Mouse (Mus musculus) telencephalon, adult 2 months (tissue): ENCODE results near the gene Olfr1122.
"Not testable (repeated sequence)": the region's sequence is repeated elsewhere in the genome, so short reads cannot be mapped to it uniquely, and the experiment has no call there.

Source experiments
- DNase-seq: peaks from one replicate; pipeline ENCODE4 v3.0.0-alpha.2; 2011; ENCODE audit warnings: low read depth, low spot score

Gene Olfr1122

DNA sequence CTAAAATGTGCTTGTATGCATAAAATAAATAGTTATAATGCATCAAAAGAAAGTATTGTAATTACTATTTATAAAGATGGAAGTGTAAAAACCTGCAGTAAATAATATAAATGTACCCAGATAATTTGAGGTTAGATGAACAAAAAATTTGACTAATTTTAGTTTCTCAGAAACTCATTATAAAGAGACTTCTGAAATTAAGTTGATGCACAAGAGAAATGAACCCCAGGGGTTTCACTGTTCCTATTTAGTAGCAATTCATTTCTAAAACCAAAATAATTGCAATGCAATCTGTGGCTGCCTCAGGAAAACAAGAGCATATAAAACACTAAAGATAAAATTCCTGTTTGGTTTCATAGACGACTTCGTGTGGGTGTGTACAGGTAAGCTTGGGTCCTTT lies at the start of gene Olfr1122:
TSS of gene Olfr1122 (plus strand) at position 301 of the 400 bp plus-strand sequence.
- no peak for DNase-seq

DNA sequence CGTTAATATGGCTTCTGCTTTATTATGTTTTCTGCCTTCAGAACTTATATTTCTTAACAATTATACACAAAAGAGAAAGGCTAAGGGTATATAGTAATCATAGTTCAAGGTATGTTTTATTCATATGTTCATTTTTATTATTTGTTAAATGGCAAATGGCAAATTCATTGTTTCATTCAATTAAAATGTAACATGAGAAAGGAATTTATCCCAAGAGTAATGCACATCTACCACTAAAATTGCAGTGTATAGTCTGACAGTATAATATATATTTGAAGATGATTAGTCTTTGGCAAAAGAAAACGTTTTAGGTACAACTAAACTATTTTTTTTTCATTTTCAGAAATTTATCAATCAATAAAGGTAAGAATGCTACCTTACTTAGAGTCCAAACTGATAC lies 31.1 kb upstream of the Olfr1122 start, which contains the start of gene Olfr1120:
TSS of gene Olfr1120 (plus strand) at position 301 of the 400 bp plus-strand sequence.
- no peak for DNase-seq

DNA sequence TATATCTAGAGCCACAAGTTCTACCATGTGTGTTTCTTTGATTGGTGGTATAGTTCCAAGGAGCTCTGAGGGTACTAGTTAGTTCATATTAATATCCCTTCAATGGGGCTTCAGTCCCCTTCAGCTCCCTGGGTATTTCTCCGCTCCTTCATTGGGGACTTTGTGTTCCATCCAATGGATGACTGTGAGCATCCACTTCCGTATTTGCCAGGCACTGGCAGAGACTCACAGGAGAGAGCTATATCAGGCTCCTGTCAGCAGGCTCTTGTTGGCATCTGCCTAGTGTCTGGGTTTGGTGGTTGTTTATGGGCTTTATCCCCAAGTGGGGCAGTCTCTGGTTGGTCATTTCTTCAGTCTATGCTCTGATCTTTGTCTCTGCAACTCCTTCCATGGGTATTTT lies 25.5 kb upstream of the Olfr1122 start:
- DNase-seq: not testable (repeated sequence)

DNA sequence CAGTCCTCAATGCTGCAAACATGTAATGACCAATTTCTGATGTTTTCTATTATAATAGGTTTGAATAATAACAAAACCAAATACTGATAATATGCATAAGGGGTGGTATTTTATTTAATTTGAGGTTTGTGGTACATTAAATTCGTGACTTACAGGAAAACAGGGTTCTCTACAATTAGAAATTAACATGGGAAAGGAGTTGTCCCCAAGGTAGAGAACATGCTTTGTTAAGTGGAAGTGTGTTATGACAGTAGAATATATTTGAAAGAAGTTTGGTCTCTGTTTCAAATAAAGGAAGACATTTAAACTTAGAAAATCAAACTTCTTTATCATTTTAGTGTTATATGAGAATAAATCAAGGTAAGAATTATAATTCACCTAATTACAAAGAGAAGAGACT lies 16.1 kb upstream of the Olfr1122 start, which contains the start of gene Olfr1121:
TSS of gene Olfr1121 (plus strand) at position 301 of the 400 bp plus-strand sequence.
- no peak for DNase-seq

DNA sequence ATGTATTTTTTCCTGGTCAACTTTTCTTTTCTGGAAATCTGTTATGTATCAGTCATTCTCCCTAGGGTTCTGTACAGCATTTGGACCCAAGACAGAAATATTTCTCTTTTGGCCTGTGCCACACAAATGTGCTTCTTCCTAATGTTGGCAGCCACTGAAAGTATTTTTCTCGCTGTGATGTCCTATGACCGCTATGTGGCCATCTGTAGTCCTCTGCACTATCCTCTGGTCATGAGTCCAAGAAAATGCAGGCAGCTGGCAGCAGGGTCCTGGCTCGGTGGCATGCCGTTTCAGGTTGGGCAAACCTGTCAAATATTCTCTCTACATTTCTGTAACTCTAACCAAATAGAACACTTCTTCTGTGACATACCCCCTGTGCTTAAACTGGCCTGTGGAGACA lies 13.9 kb upstream of the Olfr1122 start:
- no peak for DNase-seq

DNA sequence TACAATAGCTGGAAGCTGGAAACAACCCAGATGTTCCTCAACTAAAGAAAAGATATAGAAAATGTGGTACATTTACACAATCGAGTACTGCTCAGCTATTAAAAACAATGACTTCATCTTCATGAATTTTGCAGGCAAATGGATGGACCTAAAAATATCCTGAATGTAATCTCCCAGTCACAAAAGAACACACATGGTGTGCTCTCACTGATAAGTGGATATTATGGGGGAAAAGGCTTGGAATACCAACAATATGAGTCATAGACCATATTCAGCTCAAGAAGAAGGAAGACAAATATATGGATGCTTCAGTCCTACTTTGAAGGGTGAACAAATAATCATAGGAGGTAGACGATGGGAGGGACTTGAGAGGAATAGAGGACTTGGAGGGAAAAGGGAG lies 1.7 kb upstream of the Olfr1122 start:
- no peak for DNase-seq

DNA sequence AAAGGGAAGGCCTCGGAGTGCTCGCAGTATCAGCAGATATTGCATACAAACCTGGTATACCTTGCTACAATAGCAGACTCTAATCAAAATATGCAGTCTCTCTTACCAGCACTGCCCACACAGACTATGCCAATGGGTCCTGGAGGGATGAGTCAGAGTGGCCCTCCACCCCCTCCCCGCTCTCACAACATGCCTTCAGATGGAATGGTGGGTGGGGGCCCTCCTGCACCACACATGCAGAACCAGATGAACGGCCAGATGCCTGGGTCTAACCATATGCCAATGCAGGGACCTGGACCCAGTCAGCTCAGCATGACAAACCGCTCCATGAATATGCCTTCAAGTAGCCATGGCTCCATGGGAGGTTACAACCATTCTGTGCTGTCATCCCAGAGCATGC lies 8.0 kb downstream of the Olfr1122 start:
- DNase-seq: not testable (repeated sequence)

DNA sequence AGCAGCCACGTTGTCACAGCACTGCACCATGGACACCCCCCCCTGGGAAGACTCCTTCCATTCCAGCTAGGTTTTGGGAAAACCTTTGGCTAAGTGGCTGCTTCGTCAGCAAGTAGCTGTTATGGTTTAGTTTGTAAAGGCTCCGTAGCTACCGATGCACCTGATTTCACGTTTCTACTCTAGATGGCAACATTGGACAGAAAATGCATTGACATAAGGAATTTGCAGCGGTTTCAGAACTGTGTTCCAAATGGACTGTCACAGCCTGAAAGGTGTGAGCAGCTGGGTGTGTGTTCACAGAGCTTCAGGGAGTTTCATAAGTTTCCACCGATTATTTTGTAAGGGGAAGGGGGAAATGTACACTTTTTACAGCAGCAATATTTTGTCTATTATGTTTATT lies 9.0 kb downstream of the Olfr1122 start:
- not testable (repeated sequence) for DNase-seq

DNA sequence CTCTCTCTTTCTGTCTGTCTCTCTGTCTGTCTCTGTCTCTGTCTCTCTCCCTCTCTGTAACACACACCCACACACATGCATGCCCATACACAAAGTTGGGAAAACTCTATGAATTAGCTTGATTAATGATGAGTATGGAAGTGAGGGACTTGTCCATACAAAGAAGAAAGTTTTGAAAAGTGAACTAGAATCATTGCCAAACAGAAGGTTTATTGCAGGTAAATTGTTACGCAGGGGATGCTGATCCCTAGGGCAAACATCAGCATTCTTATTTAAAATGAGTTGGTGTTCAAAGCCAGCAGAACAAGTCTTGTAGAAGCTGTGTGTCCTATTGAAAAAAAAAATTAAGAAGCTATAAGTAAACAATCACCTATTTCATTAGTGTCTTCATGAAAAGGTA lies 30.7 kb downstream of the Olfr1122 start, which contains the start of gene Olfr1123:
TSS of gene Olfr1123 (plus strand) at position 301 of the 400 bp plus-strand sequence.
- no peak for DNase-seq

DNA sequence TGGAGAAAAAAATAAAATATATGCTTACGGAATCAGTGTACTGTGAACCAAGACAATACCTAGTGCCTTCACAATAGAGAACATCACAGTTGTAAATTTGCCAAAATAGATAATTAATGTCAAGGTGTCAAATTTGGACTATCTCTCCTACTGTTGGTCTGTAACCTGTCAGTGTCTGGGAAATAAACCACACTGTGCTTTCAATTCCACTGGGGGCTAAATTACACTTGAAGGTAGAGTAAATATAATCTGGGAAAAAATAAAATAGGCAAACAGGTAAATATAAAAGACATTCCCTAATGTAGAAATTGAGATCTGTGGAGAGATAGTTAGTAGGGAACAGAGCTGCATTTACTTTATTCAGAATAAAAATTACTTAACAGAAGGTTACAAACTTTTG lies 44.3 kb downstream of the Olfr1122 start, which contains the start of gene Olfr1124:
TSS of gene Olfr1124 (plus strand) at position 301 of the 400 bp plus-strand sequence.
- DNase-seq: no peak

DNA sequence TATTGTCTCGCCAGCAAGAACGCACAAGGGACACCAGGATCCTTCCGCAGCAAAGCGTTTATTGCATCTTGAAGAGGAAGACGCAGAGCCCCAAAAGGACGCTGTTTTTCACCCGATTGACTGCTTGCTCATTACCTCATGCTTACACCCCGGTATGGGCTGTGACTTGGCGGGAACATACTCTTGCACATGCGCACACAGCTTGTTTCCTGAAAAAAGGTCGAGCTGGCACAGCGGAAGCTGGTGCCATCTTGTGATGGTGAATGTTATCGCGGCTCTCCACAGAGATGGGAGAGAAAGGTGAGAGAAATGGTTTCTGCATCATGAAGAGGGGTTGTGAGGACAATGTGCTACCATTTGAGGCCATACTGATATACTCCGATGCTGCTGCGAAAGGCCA lies 52.1 kb downstream of the Olfr1122 start:
- no peak for DNase-seq
